Mouse (Mus musculus): Measurements from ENCODE around the gene Defb23. TPM values are rescaled to one million over a fixed set of nuclear protein-coding genes. Genes with fewer than 3 reads are reported as not detected.
A peak's percentile ranks its signal among the peaks of the same experiment; 100 is the strongest.

Defb23 gene
- total and polyA plus RNA-seq, 3 experiments: not detected

- 11% methylated on average over 3 of the region's 3 CpGs for WGBS
- no peak for DNase-seq
- H3K4me1 ChIP-seq (ENCODE audit: control insufficient read depth, insufficient read depth, low read length): no peaks in the 10 kb centered on the region
- H3K27me3 ChIP-seq (ENCODE audit: control insufficient read depth, insufficient read depth, low read length): no peaks in the 10 kb centered on the region
- no peaks in the 10 kb centered on the region for H3K36me3 ChIP-seq (ENCODE audit: control insufficient read depth, insufficient read depth, low read length)
- H3K9ac ChIP-seq (ENCODE audit: low read depth, low read length): no peak overlapping the region
- no peak overlapping the region for H3K27ac ChIP-seq
- TF ChIP-seq CTCF (IDR thresholded peaks at IDR 0.05) (peak; percentile 44), POLR2A (IDR thresholded peaks at IDR 0.05; ENCODE audit: insufficient read depth, low read depth, low read length) (no peak)
- intact Hi-C loops (cut with DNase I): loop anchor here (5.0 kb wide), 1 partner anchor 130 kb away; the partner anchor contains the start of gene Defb36
- H3K4me3 ChIP-seq: no peak overlapping the region
- no peaks in the 10 kb centered on the region for H3K79me2 ChIP-seq (replicated peaks; ENCODE audit: control insufficient read depth, insufficient read depth, low read length)
Observed at GRCm38 (mm10) chr2:152472434-152472833, 8.0 kb upstream of the Defb23 start.

- Histone ChIP-seq H3K79me2 (replicated peaks; ENCODE audit: control insufficient read depth, insufficient read depth, low read length) (no peaks in the 10 kb centered on the region), H3K36me3 (ENCODE audit: control insufficient read depth, insufficient read depth, low read length) (no peaks in the 10 kb centered on the region), H3K4me1 (ENCODE audit: control insufficient read depth, insufficient read depth, low read length) (no peaks in the 10 kb centered on the region), H3K9ac (ENCODE audit: low read depth, low read length) (no peak overlapping the region), H3K4me3 (no peak overlapping the region), H3K27ac (no peak overlapping the region), H3K27me3 (ENCODE audit: control insufficient read depth, insufficient read depth, low read length) (no peaks in the 10 kb centered on the region)
- WGBS: 26% methylated on average over 7 of the region's 7 CpGs
- intact Hi-C loops (cut with DNase I): loop anchor here (5.0 kb wide), 1 partner anchor 131 kb away; the partner anchor contains the start of gene Defb36
- no peak for DNase-seq
- TF ChIP-seq CTCF (IDR thresholded peaks at IDR 0.05) (peak; percentile 90), EP300 (IDR thresholded peaks at IDR 0.05; ENCODE audit: insufficient read depth, low read depth, low read length) (no peak), POLR2A (IDR thresholded peaks at IDR 0.05; ENCODE audit: insufficient read depth, low read depth, low read length) (no peak)
Observed at GRCm38 (mm10) chr2:152470973-152471372, 6.6 kb upstream of the Defb23 start.

- no peaks in the 10 kb centered on the region for H3K27me3 ChIP-seq (ENCODE audit: control insufficient read depth, insufficient read depth, low read length)
- DNase-seq: no peak
- H3K27ac ChIP-seq: no peak overlapping the region
- H3K36me3 ChIP-seq (ENCODE audit: control insufficient read depth, insufficient read depth, low read length): no peaks in the 10 kb centered on the region
- H3K4me3 ChIP-seq: no peak overlapping the region
- H3K79me2 ChIP-seq (replicated peaks; ENCODE audit: control insufficient read depth, insufficient read depth, low read length): no peaks in the 10 kb centered on the region
- WGBS: 48% methylated on average over 13 of the region's 13 CpGs
- no peak overlapping the region for H3K9ac ChIP-seq (ENCODE audit: low read depth, low read length)
- intact Hi-C loops (cut with DNase I): no loop called here
- no peaks in the 10 kb centered on the region for H3K4me1 ChIP-seq (ENCODE audit: control insufficient read depth, insufficient read depth, low read length)
- TF ChIP-seq CTCF (IDR thresholded peaks at IDR 0.05): no peak
- no peak for TF ChIP-seq POLR2A (IDR thresholded peaks at IDR 0.05; ENCODE audit: insufficient read depth, low read depth, low read length)
- TF ChIP-seq EP300 (IDR thresholded peaks at IDR 0.05; ENCODE audit: insufficient read depth, low read depth, low read length): no peak
Observed at GRCm38 (mm10) chr2:152459241-152459640, 5.2 kb downstream of the Defb23 start.

- no peak overlapping the region for H3K9ac ChIP-seq (ENCODE audit: low read depth, low read length)
- peak; percentile 44 to 65 for DNase-seq
- 69% methylated on average over 4 of the region's 4 CpGs for WGBS
- no peak overlapping the region for H3K27ac ChIP-seq
- no peaks in the 10 kb centered on the region for H3K27me3 ChIP-seq (ENCODE audit: control insufficient read depth, insufficient read depth, low read length)
- no peak overlapping the region for H3K4me3 ChIP-seq
- H3K36me3 ChIP-seq (ENCODE audit: control insufficient read depth, insufficient read depth, low read length): no peaks in the 10 kb centered on the region
- TF ChIP-seq EP300 (IDR thresholded peaks at IDR 0.05; ENCODE audit: insufficient read depth, low read depth, low read length) (no peak), POLR2A (IDR thresholded peaks at IDR 0.05; ENCODE audit: insufficient read depth, low read depth, low read length) (no peak), CTCF (IDR thresholded peaks at IDR 0.05) (peak; percentile 22; the same call in 1 of the 2 replicates)
- H3K79me2 ChIP-seq (replicated peaks; ENCODE audit: control insufficient read depth, insufficient read depth, low read length): no peaks in the 10 kb centered on the region
- intact Hi-C loops (cut with DNase I): loop anchor here (5.0 kb wide), 2 partner anchors 90 to 135 kb away; partner anchors contain the start of gene Defb29
- no peaks in the 10 kb centered on the region for H3K4me1 ChIP-seq (ENCODE audit: control insufficient read depth, insufficient read depth, low read length)
Observed at GRCm38 (mm10) chr2:152452101-152452781, 12.2 kb downstream of the Defb23 start.

- 3% methylated on average over 5 of the region's 5 CpGs for WGBS
- H3K4me3 ChIP-seq: no peak overlapping the region
- peak; percentile 20 to 51 for DNase-seq
- no peak overlapping the region for H3K9ac ChIP-seq (ENCODE audit: low read depth, low read length)
- H3K27ac ChIP-seq: no peak overlapping the region
- no peaks in the 10 kb centered on the region for H3K36me3 ChIP-seq (ENCODE audit: control insufficient read depth, insufficient read depth, low read length)
- intact Hi-C loops (cut with DNase I): loop anchor here (5.0 kb wide), 2 partner anchors 92 to 137 kb away; partner anchors contain the start of gene Defb29
- H3K27me3 ChIP-seq (ENCODE audit: control insufficient read depth, insufficient read depth, low read length): no peaks in the 10 kb centered on the region
- peak; percentile 67 for TF ChIP-seq CTCF (IDR thresholded peaks at IDR 0.05)
- TF ChIP-seq POLR2A (IDR thresholded peaks at IDR 0.05; ENCODE audit: insufficient read depth, low read depth, low read length): no peak
- no peak for TF ChIP-seq EP300 (IDR thresholded peaks at IDR 0.05; ENCODE audit: insufficient read depth, low read depth, low read length)
- no peaks in the 10 kb centered on the region for H3K79me2 ChIP-seq (replicated peaks; ENCODE audit: control insufficient read depth, insufficient read depth, low read length)
- no peaks in the 10 kb centered on the region for H3K4me1 ChIP-seq (ENCODE audit: control insufficient read depth, insufficient read depth, low read length)
Observed at GRCm38 (mm10) chr2:152450241-152450640, 14.2 kb downstream of the Defb23 start.

- Histone ChIP-seq H3K27ac (no peak overlapping the region), H3K9ac (ENCODE audit: low read depth, low read length) (no peak overlapping the region), H3K4me1 (ENCODE audit: control insufficient read depth, insufficient read depth, low read length) (no peaks in the 10 kb centered on the region), H3K79me2 (replicated peaks; ENCODE audit: control insufficient read depth, insufficient read depth, low read length) (no peaks in the 10 kb centered on the region), H3K27me3 (ENCODE audit: control insufficient read depth, insufficient read depth, low read length) (no peaks in the 10 kb centered on the region), H3K36me3 (ENCODE audit: control insufficient read depth, insufficient read depth, low read length) (no peaks in the 10 kb centered on the region), H3K4me3 (no peak overlapping the region)
- intact Hi-C loops (cut with DNase I): no loop called here
- WGBS: 16% methylated on average over 5 of the region's 5 CpGs
- no peak for DNase-seq
- TF ChIP-seq EP300 (IDR thresholded peaks at IDR 0.05; ENCODE audit: insufficient read depth, low read depth, low read length): no peak
- TF ChIP-seq CTCF (IDR thresholded peaks at IDR 0.05): no peak
- no peak for TF ChIP-seq POLR2A (IDR thresholded peaks at IDR 0.05; ENCODE audit: insufficient read depth, low read depth, low read length)
Observed at GRCm38 (mm10) chr2:152447461-152447860, 17.0 kb downstream of the Defb23 start.
